Mouse (Mus musculus): ENCODE results near the gene Olfr1393. TPM values are rescaled to one million over a fixed set of nuclear protein-coding genes. Genes with fewer than 3 reads are reported as not detected.

Gene Olfr1393
- total RNA-seq (2023): under 1 TPM; 0.18 to 0.31 TPM

DNA sequence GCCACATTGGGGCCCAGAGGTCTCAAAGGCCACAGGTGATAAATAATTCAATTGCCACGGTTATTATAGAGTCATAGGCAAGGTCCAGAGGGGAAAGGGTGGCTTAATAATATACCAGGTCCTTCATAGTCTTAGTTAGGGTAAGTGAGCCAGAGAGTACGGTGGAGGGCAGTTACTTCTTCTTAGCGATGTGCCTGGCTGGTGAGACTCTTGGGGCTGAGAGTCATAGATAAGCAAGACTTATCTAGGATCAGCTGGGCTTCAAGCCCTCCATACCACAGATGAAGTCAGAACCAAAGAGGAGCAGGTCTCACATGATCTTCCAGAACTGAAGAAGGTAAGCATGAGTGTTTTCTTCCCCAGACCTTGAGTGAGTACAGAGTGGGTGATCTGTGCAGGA, at the start of gene Olfr1393:
Gene Olfr1393, plus strand, starts transcription at position 83 of the 400 bp plus-strand sequence.

GRCm38 (mm10) chr11:49243727-49244594, 34.1 kb upstream of the Olfr1393 start, which contains the start of gene Mgat1:
Mgat1 (plus strand) TSS chr11:49244191.

DNA sequence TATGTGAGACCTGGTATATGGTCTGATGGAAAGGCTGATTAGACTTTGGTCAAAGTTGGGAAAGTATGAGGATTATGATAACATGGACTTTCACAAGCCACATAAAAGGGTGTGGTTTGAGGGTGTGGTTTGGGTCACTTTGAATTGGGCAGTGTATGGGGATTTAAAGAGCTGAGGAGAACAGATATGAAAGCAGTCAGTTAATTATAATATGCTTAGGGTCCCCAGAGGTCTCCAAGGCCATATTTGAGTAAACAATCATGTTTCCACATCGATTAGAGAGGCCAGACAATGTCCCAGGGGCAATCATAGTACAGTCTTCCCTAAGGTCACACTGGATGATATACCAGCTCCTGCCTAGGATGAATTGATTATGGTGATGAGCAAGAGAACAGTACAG, 6.9 kb downstream of the Olfr1393 start, which contains the start of gene Olfr1392:
Gene Olfr1392, plus strand, starts transcription at position 301 of the 400 bp plus-strand sequence.

GRCm38 (mm10) chr11:49304441-49304840, 26.3 kb downstream of the Olfr1393 start, which contains the start of gene Olfr10:
Olfr10 (plus strand) TSS chr11:49304741.

DNA sequence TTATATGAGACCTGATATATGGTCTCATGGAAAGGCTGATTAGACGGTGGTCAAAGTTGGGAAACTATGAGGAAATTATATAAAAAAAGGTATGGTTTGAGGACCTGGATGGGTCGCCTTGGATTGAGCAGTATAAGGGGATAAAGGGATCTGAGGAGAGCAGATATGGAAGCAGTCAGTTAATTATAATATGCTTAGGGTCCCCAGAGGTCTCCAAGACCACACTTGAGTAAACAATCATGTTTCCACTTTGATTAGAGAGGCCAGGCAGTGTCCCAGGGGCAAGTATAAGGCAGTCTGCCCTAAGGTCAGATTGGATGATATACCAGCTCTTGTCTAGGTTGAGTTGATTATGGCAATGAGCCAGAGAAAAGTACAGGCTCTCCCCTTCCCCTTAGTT, 44.3 kb downstream of the Olfr1393 start, which contains the start of gene Olfr1391:
Gene Olfr1391, plus strand, starts transcription at position 301 of the 400 bp plus-strand sequence.

Other genes with a start within 250 kb of the Olfr1393 start
- 100 to 1,000 TPM in 1 of 2 experiments, 10 to 100 TPM in 1; 77.6 to 104 TPM for gene 9930111J21Rik2, start 227.1 kb upstream of the Olfr1393 start, total RNA-seq (2023)
- gene Tgtp2, start 214.1 kb upstream of the Olfr1393 start, total RNA-seq (2023): 10 to 100 TPM in 1 of 2 experiments, 1 to 10 TPM in 1; 6.6 to 10.3 TPM
- gene Ifi47, start 201.7 kb upstream of the Olfr1393 start, total RNA-seq (2023): 10 to 100 TPM; 89.2 to 92.9 TPM
- not detected for gene Olfr1396, start 163.4 kb upstream of the Olfr1393 start, total RNA-seq (2023)
- not detected for gene Olfr1395, start 136.0 kb upstream of the Olfr1393 start, total RNA-seq (2023)
- gene Olfr1394, start 123.9 kb upstream of the Olfr1393 start, total RNA-seq (2023): not detected
- under 1 TPM in 1 of 2 experiments, not detected in 1; 0.16 TPM for gene Btnl9, start 91.1 kb upstream of the Olfr1393 start, total RNA-seq (2023)
- gene Zfp62, start 75.0 kb upstream of the Olfr1393 start, total RNA-seq (2023): 10 to 100 TPM; 63.6 to 68.3 TPM
- 100 to 1,000 TPM; 104 to 125 TPM for gene Mgat1, start 34.1 kb upstream of the Olfr1393 start, total RNA-seq (2023)
- gene Olfr1392, start 7.0 kb downstream of the Olfr1393 start, total RNA-seq (2023): not detected
- not detected for gene Olfr10, start 26.4 kb downstream of the Olfr1393 start, total RNA-seq (2023)
- gene Olfr1391, start 44.4 kb downstream of the Olfr1393 start, total RNA-seq (2023): not detected
- not detected for gene Olfr1390, start 56.9 kb downstream of the Olfr1393 start, total RNA-seq (2023)
- not detected for gene Olfr1389, start 144.8 kb downstream of the Olfr1393 start, total RNA-seq (2023)
- gene Olfr1388, start 158.3 kb downstream of the Olfr1393 start, total RNA-seq (2023): under 1 TPM; 0.15 to 0.42 TPM
- gene Olfr1387, start 177.0 kb downstream of the Olfr1393 start, total RNA-seq (2023): not detected
- gene Olfr1386, start 186.7 kb downstream of the Olfr1393 start, total RNA-seq (2023): not detected
- not detected for gene Olfr1385, start 210.8 kb downstream of the Olfr1393 start, total RNA-seq (2023)
- not detected for gene Olfr1384, start 228.4 kb downstream of the Olfr1393 start, total RNA-seq (2023)
- not detected for gene Olfr1383, start 241.3 kb downstream of the Olfr1393 start, total RNA-seq (2023)
- not detected for gene Olfr1382, start 249.9 kb downstream of the Olfr1393 start, total RNA-seq (2023)

Data from monocyte, adult 59 days (primary cell).